Mouse (Mus musculus): ENCODE measurements around the gene Mmp8. TPM values are rescaled to one million over a fixed set of nuclear protein-coding genes. Genes with fewer than 3 reads are reported as not detected.

The Mmp8 gene
- polyA plus RNA-seq, 1 experiment from 2014 or later = 0.15 TPM

GRCm38 (mm10) chr9:7605638-7606037 lies 47.4 kb downstream of the Mmp8 start:
- DNase-seq (ENCODE audit: extremely low spot score, low spot score) = no peak

More at GRCm38 (mm10) chr9:7605638-7606037, 47.4 kb downstream of the Mmp8 start:
- 88% methylated on average over 12 of the region's 12 CpGs for WGBS
- no peaks in the 10 kb centered on the region for H3K36me3 ChIP-seq (replicated peaks)
- H3K4me3 ChIP-seq = no peak overlapping the region
- H3K27ac ChIP-seq = no peak overlapping the region
- H3K4me1 ChIP-seq = no peaks in the 10 kb centered on the region
- H3K27me3 ChIP-seq (ENCODE audit: poor library complexity, severe bottlenecking) = no peaks in the 10 kb centered on the region
- peaks cover 5% of the 10 kb centered on the region; the same call in 1 of the 2 replicates for H3K9me3 ChIP-seq

Other genes with a start within 250 kb of the Mmp8 start
- gene Mmp12, start 214.1 kb upstream of the Mmp8 start, polyA plus RNA-seq (2016; fragmentation: Nextera tagmentation; extraction: Ambion mirVana) = not detected in 2 replicates
- gene Mmp1b, start 170.4 kb upstream of the Mmp8 start, polyA plus RNA-seq (2016; fragmentation: Nextera tagmentation; extraction: Ambion mirVana) = not detected in 2 replicates
- not detected in 2 replicates for gene Mmp3, start 112.6 kb upstream of the Mmp8 start, polyA plus RNA-seq (2016; fragmentation: Nextera tagmentation; extraction: Ambion mirVana)
- gene Mmp10, start 56.1 kb upstream of the Mmp8 start, polyA plus RNA-seq (2016; fragmentation: Nextera tagmentation; extraction: Ambion mirVana) = not detected in 2 replicates
- not detected in 2 replicates for gene Mmp27, start 12.9 kb downstream of the Mmp8 start, polyA plus RNA-seq (2016; fragmentation: Nextera tagmentation; extraction: Ambion mirVana)
- not detected in 2 replicates for gene Mmp20, start 69.8 kb downstream of the Mmp8 start, polyA plus RNA-seq (2016; fragmentation: Nextera tagmentation; extraction: Ambion mirVana)
- not detected in 2 replicates for gene Mmp7, start 133.6 kb downstream of the Mmp8 start, polyA plus RNA-seq (2016; fragmentation: Nextera tagmentation; extraction: Ambion mirVana)
- 104 and 115 TPM in 2 replicates for gene Tmem123, start 205.6 kb downstream of the Mmp8 start, polyA plus RNA-seq (2016; fragmentation: Nextera tagmentation; extraction: Ambion mirVana)